Mouse (Mus musculus) bone marrow, adult 2 months (tissue): ENCODE data around the gene Cdk5rap2.

Source experiments
- CTCF ChIP-seq: fragments of 200-500 bp; IDR thresholded peaks from 2 replicates; pipeline ENCODE4 v1.5.1; 2011; ENCODE audit warnings: low read length, control low read depth; ENCODE audit not compliant: control insufficient read depth, insufficient read depth
- POLR2A ChIP-seq: fragments of 200-500 bp; IDR thresholded peaks from 2 replicates; pipeline ENCODE4 v1.6.1; 2011; ENCODE audit warnings: low read depth, mild to moderate bottlenecking, control low read depth, low read length, borderline replicate concordance; ENCODE audit not compliant: control insufficient read depth

GRCm38 (mm10) chr4:70402109-70402819 is 8.0 kb downstream of the Cdk5rap2 start:
- TF ChIP-seq POLR2A (no peak), CTCF (no peak)
